ENCODE assay signal across 9 mouse cellular contexts in the genomic region with DNA sequence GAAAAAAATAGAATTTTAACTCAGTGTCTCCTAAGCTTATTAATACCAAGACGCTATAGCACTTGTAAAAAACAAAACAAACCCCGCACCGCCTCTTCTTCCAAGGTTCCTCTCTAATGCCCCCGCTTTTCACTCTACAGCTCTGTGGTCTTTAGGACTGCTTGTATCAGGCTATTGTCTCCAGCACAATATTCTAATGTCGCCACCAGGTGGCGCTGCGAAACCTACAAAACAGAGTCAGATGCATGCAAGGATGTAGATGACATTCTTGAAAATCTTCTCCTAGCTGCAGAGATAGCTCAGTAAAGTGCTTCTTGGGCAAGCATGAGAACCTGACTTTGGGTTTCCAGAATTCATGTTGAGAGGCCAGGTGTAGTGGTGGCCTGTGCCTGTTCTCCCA.
A peak's percentile ranks its signal among the peaks of the same experiment; 100 is the strongest.
DNase-seq lines count a peak whose midpoint lies in the region; ATAC-seq lines count a peak whose summit lies in the region.
"Had no signal": no experiment of that assay in that cellular context is flagged by ENCODE, and none has a peak within 500 bp of the region (broad histone marks: within the 10 kb centered on the region; RNA-seq: fewer than 3 reads in every experiment).

No protein-coding gene starts in this region.

- H3K36me3 ChIP-seq in liver, embryonic 13.5 days, result no peaks in the 10 kb centered on the region
- H3K36me3 ChIP-seq: stomach, embryonic 15.5 days had no signal

- H3K27me3 ChIP-seq in liver, embryonic 13.5 days, result no peaks in the 10 kb centered on the region
- H3K27me3 ChIP-seq: stomach, embryonic 15.5 days had no signal

- H3K4me1 ChIP-seq in liver, embryonic 13.5 days (replicated peaks), result no peaks in the 10 kb centered on the region
- H3K4me1 ChIP-seq: stomach, embryonic 15.5 days had no signal

- H3K9me3 ChIP-seq in liver, embryonic 13.5 days (replicated peaks), result 0 out of 2 replicates have a peak, but pooled peaks cover 8% of the 10 kb centered on the region
- H3K9me3 ChIP-seq: stomach, embryonic 15.5 days had no signal

- no peak overlapping the region for H3K9ac ChIP-seq in liver, embryonic 13.5 days
- H3K9ac ChIP-seq: stomach, embryonic 15.5 days had no signal

- no peak overlapping the region for H3K4me3 ChIP-seq in liver, embryonic 13.5 days (replicated peaks)
- H3K4me3 ChIP-seq: stomach, embryonic 15.5 days had no signal

- DNase-seq in 3T3-L1 (ENCODE audit: low read depth, low spot score), result peak; percentile 85
- peak; percentile 88 for DNase-seq in NIH3T3 (ENCODE audit: low read depth)
- DNase-seq in cerebellum, adult 8-10 months, result peak; percentile 46
- peak; percentile 41 to 85 for DNase-seq in frontal cortex, adult 2 months (ENCODE audit: extremely low spot score in 1 of 2, low spot score in 1 of 2)
- DNase-seq in kidney, postnatal 14 days, result peak; percentile 63
- peak; percentile 30 for DNase-seq in liver, embryonic 13.5 days
- DNase-seq in retina, adult 2 months (ENCODE audit: low read depth, low spot score), result peak; percentile 65
- DNase-seq in urinary bladder, postnatal 36 days (ENCODE audit: low spot score in 2 of 2), result peak; percentile 36 to 47

- no peak overlapping the region for H3K27ac ChIP-seq in liver, embryonic 13.5 days
- H3K27ac ChIP-seq: stomach, embryonic 15.5 days had no signal

- no peak for ATAC-seq in liver, embryonic 13.5 days (ENCODE audit: low read depth)

- WGBS in liver, embryonic 13.5 days (ENCODE audit: insufficient replicate concordance), result 8% methylated on average over 7 of the region's 7 CpGs

- H3K4me2 ChIP-seq in liver, embryonic 13.5 days, result no peak overlapping the region
- H3K4me2 ChIP-seq: stomach, embryonic 15.5 days had no signal

Comparison
In these comparisons a context has a peak if more than half of its experiments do, and no peak if none do; other contexts are left out.
1. DNase-seq: peak in every context shown above with its lines; median percentile 88 in NIH3T3; 85 in 3T3-L1; 65 in retina, adult 2 months; 63 in frontal cortex, adult 2 months; 63 in kidney, postnatal 14 days; 46 in cerebellum, adult 8-10 months; 42 in urinary bladder, postnatal 36 days; 30 in liver, embryonic 13.5 days.